Mouse (Mus musculus) CH12.LX (cell line): ENCODE data around the gene Etl4. TPM values are rescaled to one million over a fixed set of nuclear protein-coding genes. Genes with fewer than 3 reads are reported as not detected.

ENCODE experiments used
- DNase-seq: peaks from one replicate; pipeline ENCODE4 v3.0.0-alpha.2; 2013; ENCODE audit errors: extremely low read depth
- H3K27ac ChIP-seq: 2 replicates; pipeline ENCODE4 v1.5.1; 2012; ENCODE audit warnings: low read depth, mild to moderate bottlenecking, control low read depth, moderate library complexity; ENCODE audit not compliant: insufficient read depth
- H3K27me3 ChIP-seq: replicated peaks from 2 replicates; pipeline ENCODE3; 2012; ENCODE audit warnings: inconsistent platforms
- H3K36me3 ChIP-seq, 2 experiments: replicated peaks in 1 of 2; 2 replicates each; pipeline versions ENCODE3 to v1.6.1; 2012; ENCODE audit warnings: inconsistent platforms in 1 of 2, low read length in 1 of 2, mild to moderate bottlenecking in 1 of 2, mixed read lengths in 1 of 2, moderate library complexity in 1 of 2; ENCODE audit not compliant: control insufficient read depth in 1 of 2, insufficient read depth in 1 of 2
- H3K4me1 ChIP-seq, 2 experiments: 2 replicates each; pipeline ENCODE4 v1.6.1; 2012; ENCODE audit warnings: inconsistent platforms in 1 of 2, moderate library complexity in 1 of 2; ENCODE audit not compliant: insufficient read depth in 2 of 2, control insufficient read depth in 1 of 2
- H3K4me2 ChIP-seq: 2 replicates; pipeline ENCODE4 v1.6.1; 2012; ENCODE audit warnings: low read depth, mild to moderate bottlenecking, control low read depth; ENCODE audit not compliant: poor library complexity, insufficient read depth, severe bottlenecking
- H3K4me3 ChIP-seq, 3 experiments: fragments of 150-350 bp in 1 of 3; sonication (generic) in 1 of 3; replicated peaks in 1 of 3; 2 replicates each; pipeline versions ENCODE3 to v1.5.1; 2011 to 2012; ENCODE audit warnings: low read depth in 2 of 3, low read length in 2 of 3, mild to moderate bottlenecking in 2 of 3, moderate library complexity in 2 of 3, control low read depth in 1 of 3, improper control_type of control experiment in 1 of 3, inconsistent platforms in 1 of 3, mixed read lengths in 1 of 3; ENCODE audit not compliant: poor library complexity in 1 of 3
- H3K79me2 ChIP-seq: replicated peaks from 2 replicates; pipeline ENCODE4 v1.6.1; 2012; ENCODE audit warnings: mild to moderate bottlenecking, moderate library complexity; ENCODE audit not compliant: control insufficient read depth, poor library complexity, insufficient read depth, severe bottlenecking; ENCODE audit errors: extremely low read depth
- H3K9ac ChIP-seq: 2 replicates; pipeline ENCODE4 v1.6.1; 2012; ENCODE audit warnings: low read depth, mild to moderate bottlenecking, control low read depth, moderate library complexity; ENCODE audit not compliant: insufficient read depth
- H3K9me3 ChIP-seq: replicated peaks from 2 replicates; pipeline ENCODE3; 2012; ENCODE audit warnings: low read length, inconsistent platforms, mixed read lengths
- BHLHE40 ChIP-seq: IDR thresholded peaks from 2 replicates; pipeline ENCODE4 v1.6.1; 2011; ENCODE audit warnings: mild to moderate bottlenecking, low read depth, low read length, improper control_type of control experiment
- CHD2 ChIP-seq: IDR thresholded peaks from 2 replicates; pipeline ENCODE4 v1.6.1; 2011; ENCODE audit warnings: low read length, improper control_type of control experiment
- ELF1 ChIP-seq: IDR thresholded peaks from 2 replicates; pipeline ENCODE4 v1.6.1; 2014; ENCODE audit warnings: low read depth, mild to moderate bottlenecking, inconsistent platforms, low read length, improper control_type of control experiment
- EP300 ChIP-seq: IDR thresholded peaks from 2 replicates; pipeline ENCODE4 v1.6.1; 2011; ENCODE audit warnings: low read length, improper control_type of control experiment
- IRF4 ChIP-seq: IDR thresholded peaks from 2 replicates; pipeline ENCODE4 v1.6.1; 2014; ENCODE audit warnings: low read depth, mild to moderate bottlenecking, inconsistent platforms, low read length, improper control_type of control experiment
- JUN ChIP-seq: IDR thresholded peaks from 2 replicates; pipeline ENCODE4 v1.6.1; 2011; ENCODE audit warnings: low read depth, mild to moderate bottlenecking, low read length, improper control_type of control experiment, moderate library complexity; ENCODE audit not compliant: insufficient read depth
- KAT2A ChIP-seq: IDR thresholded peaks from 2 replicates; pipeline ENCODE4 v1.6.1; 2012; ENCODE audit warnings: low read length, improper control_type of control experiment, inconsistent platforms; ENCODE audit not compliant: insufficient replicate concordance
- MAFK ChIP-seq: IDR thresholded peaks from 2 replicates; pipeline ENCODE4 v1.6.1; 2011; ENCODE audit warnings: low read length, improper control_type of control experiment; ENCODE audit not compliant: insufficient replicate concordance
- MAX ChIP-seq: IDR thresholded peaks from 2 replicates; pipeline ENCODE4 v1.6.1; 2011; ENCODE audit warnings: low read length, improper control_type of control experiment
- MAZ ChIP-seq: IDR thresholded peaks from 2 replicates; pipeline ENCODE4 v1.6.1; 2012; ENCODE audit warnings: low read depth, mild to moderate bottlenecking, inconsistent platforms, low read length, improper control_type of control experiment, moderate library complexity
- MYC ChIP-seq: IDR thresholded peaks from 2 replicates; pipeline ENCODE4 v1.6.1; 2011; ENCODE audit warnings: low read depth, mild to moderate bottlenecking, improper control_type of control experiment, low read length
- POLR2A ChIP-seq: IDR thresholded peaks from 2 replicates; pipeline ENCODE4 v1.6.1; 2011; ENCODE audit warnings: low read depth, mild to moderate bottlenecking, improper control_type of control experiment, low read length
- POLR2AphosphoS2 ChIP-seq: IDR thresholded peaks from 2 replicates; pipeline ENCODE4 v1.6.1; 2011; ENCODE audit warnings: low read depth, low read length, improper control_type of control experiment
- TBP ChIP-seq: conservative IDR thresholded peaks from 2 replicates; pipeline ENCODE4 v1.6.1; 2011; ENCODE audit warnings: low read depth, low read length, improper control_type of control experiment
- USF2 ChIP-seq: conservative IDR thresholded peaks from 2 replicates; pipeline ENCODE4 v1.6.1; 2011; ENCODE audit warnings: low read depth, low read length, improper control_type of control experiment
- ZC3H11A ChIP-seq: IDR thresholded peaks from 2 replicates; pipeline ENCODE4 v1.6.1; 2012; ENCODE audit warnings: low read depth, mild to moderate bottlenecking, inconsistent platforms, low read length, improper control_type of control experiment
- ZMIZ1 ChIP-seq: IDR thresholded peaks from 2 replicates; pipeline ENCODE4 v1.6.1; 2012; ENCODE audit warnings: low read depth, mild to moderate bottlenecking, inconsistent platforms, low read length, improper control_type of control experiment
- dilution Hi-C: fragments of 300-500 bp; cut with MboI; formaldehyde crosslinking; loops from 2 replicates; pipeline ENCODE4 v1.14.3; 2020; ENCODE audit warnings: low sequenced_read_pairs; ENCODE audit not compliant: extremely low pct_unique_long_range_greater_than_20kb, extremely low pct_ligation_motif_present
- in situ Hi-C: fragments of 300-500 bp; cut with MboI; formaldehyde crosslinking; loops from 3 replicates; pipeline ENCODE4 v1.14.3; 2019; ENCODE audit warnings: low sequenced_read_pairs, low pct_ligation_motif_present, low pct_unique_long_range_greater_than_20kb, mixed read lengths
- polyA plus RNA-seq: library from polyadenylated mRNA; unstranded; fragments of >175 nt; gene quantifications from 2 replicates; pipeline ENCODE4 v1.2.1, GENCODE M21; 2012; ENCODE audit warnings: low read depth; ENCODE audit not compliant: insufficient read length
- total RNA-seq, 2 experiments: library from RNA; depleted of rRNA; stranded (reverse); fragments of 300-350 nt in 1 of 2; fragments of >200 nt in 1 of 2; gene quantifications; 2 replicates each; pipeline ENCODE4 v1.2.3; 2012 to 2014

Etl4 gene
- total and polyA plus RNA-seq, 3 experiments = 7.2 to 18.6 (median 11.7) TPM

GRCm38 (mm10) chr2:20538871-20539270 is 629.3 kb downstream of the Etl4 start:
- in situ Hi-C loops = no loop called here
- Histone ChIP-seq H3K36me3 (no peaks in the 10 kb centered on the region), H3K79me2 (no peaks in the 10 kb centered on the region), H3K9me3 (peaks cover 2% of the 10 kb centered on the region), H3K4me3 (no peak overlapping the region), H3K4me1 (peaks cover 0 to 23% of the 10 kb centered on the region in 2 experiments; a peak in 3 of 4 replicates), H3K9ac (no peak overlapping the region), H3K27ac (no peak overlapping the region), H3K27me3 (no peaks in the 10 kb centered on the region), H3K4me2 (no peak overlapping the region)
- no peak for TF ChIP-seq EP300
- TF ChIP-seq KAT2A = no peak
- no peak for TF ChIP-seq USF2
- no peak for TF ChIP-seq IRF4
- no peak for TF ChIP-seq TBP
- dilution Hi-C loops = no loop called here
- DNase-seq = no peak

GRCm38 (mm10) chr2:20541261-20541660 is 631.7 kb downstream of the Etl4 start:
- peaks cover 0 to 7% of the 10 kb centered on the region in 2 experiments; a peak in 2 of 4 replicates for H3K4me1 ChIP-seq
- H3K4me2 ChIP-seq = no peak overlapping the region
- TF ChIP-seq IRF4 (no peak), KAT2A (no peak), MYC (no peak), ZMIZ1 (no peak), MAZ (no peak), JUN (no peak), POLR2A (no peak), MAFK (no peak), POLR2AphosphoS2 (no peak), CHD2 (no peak), BHLHE40 (no peak), MAX (no peak), ZC3H11A (no peak), ELF1 (no peak)
- no peaks in the 10 kb centered on the region for H3K36me3 ChIP-seq
- dilution Hi-C loops = no loop called here
- no peak for DNase-seq
- in situ Hi-C loops = no loop called here
- H3K27ac ChIP-seq = no peak overlapping the region
- H3K4me3 ChIP-seq = no peak overlapping the region
- no peaks in the 10 kb centered on the region for H3K27me3 ChIP-seq
- H3K9ac ChIP-seq = no peak overlapping the region
- no peaks in the 10 kb centered on the region for H3K79me2 ChIP-seq
- peaks cover 8% of the 10 kb centered on the region for H3K9me3 ChIP-seq
